Mouse (Mus musculus) neural tube, embryonic 13.5 days (tissue): ENCODE results near the gene Stard10. TPM values are rescaled to one million over a fixed set of nuclear protein-coding genes. Genes with fewer than 3 reads are reported as not detected.

ENCODE experiments used
- ATAC-seq: fragments of 200-750 bp; cut with Nextera tagmentation; 2 replicates; pipeline ENCODE4 v1.8.0; 2017; ENCODE audit warnings: low read depth, mild to moderate bottlenecking, moderate TSS enrichment, moderate library complexity
- H3K27ac ChIP-seq: fragments of 300-500 bp; sonication (generic); replicated peaks from 2 replicates; pipeline ENCODE4 v1.5.1; 2015; ENCODE audit warnings: moderate library complexity, mild to moderate bottlenecking, inconsistent platforms
- H3K27me3 ChIP-seq: fragments of 300-500 bp; sonication (generic); 2 replicates; pipeline ENCODE4 v1.6.1; 2015; ENCODE audit warnings: mild to moderate bottlenecking, inconsistent platforms
- H3K36me3 ChIP-seq: fragments of 300-500 bp; sonication (generic); 2 replicates; pipeline ENCODE4 v1.6.1; 2015; ENCODE audit warnings: mild to moderate bottlenecking, inconsistent platforms
- H3K4me1 ChIP-seq: fragments of 300-500 bp; sonication (generic); replicated peaks from 2 replicates; pipeline ENCODE4 v1.6.1; 2015; ENCODE audit warnings: inconsistent platforms
- H3K4me2 ChIP-seq: fragments of 300-500 bp; sonication (generic); 2 replicates; pipeline ENCODE4 v1.6.1; 2015; ENCODE audit warnings: inconsistent platforms, mild to moderate bottlenecking, moderate library complexity
- H3K4me3 ChIP-seq: fragments of 300-500 bp; sonication (generic); 2 replicates; pipeline ENCODE4 v1.5.1; 2015; ENCODE audit warnings: mild to moderate bottlenecking, inconsistent platforms
- H3K9ac ChIP-seq: fragments of 300-500 bp; sonication (generic); 2 replicates; pipeline ENCODE4 v1.6.1; 2015; ENCODE audit warnings: moderate library complexity, mild to moderate bottlenecking, inconsistent platforms
- H3K9me3 ChIP-seq: fragments of 300-500 bp; sonication (generic); 2 replicates; pipeline ENCODE4 v1.6.1; 2016; ENCODE audit warnings: inconsistent platforms
- WGBS: fragments of 180-500 bp; shearing (Covaris S2); methylation state at CpG from one replicate; pipeline ENCODE4 v1.1.7; 2015; 5-methylcytosine and 5-hydroxymethylcytosine counted together
- polyA plus RNA-seq: library from polyadenylated mRNA; unstranded; fragments of >200 nt; fragmentation: Nextera tagmentation; extraction: Ambion mirVana; gene quantifications from 2 replicates; pipeline ENCODE4 v1.2.1, GENCODE M21; 2015

The Stard10 gene
- polyA plus RNA-seq, 1 experiment from 2014 or later: 9.2 TPM

DNA sequence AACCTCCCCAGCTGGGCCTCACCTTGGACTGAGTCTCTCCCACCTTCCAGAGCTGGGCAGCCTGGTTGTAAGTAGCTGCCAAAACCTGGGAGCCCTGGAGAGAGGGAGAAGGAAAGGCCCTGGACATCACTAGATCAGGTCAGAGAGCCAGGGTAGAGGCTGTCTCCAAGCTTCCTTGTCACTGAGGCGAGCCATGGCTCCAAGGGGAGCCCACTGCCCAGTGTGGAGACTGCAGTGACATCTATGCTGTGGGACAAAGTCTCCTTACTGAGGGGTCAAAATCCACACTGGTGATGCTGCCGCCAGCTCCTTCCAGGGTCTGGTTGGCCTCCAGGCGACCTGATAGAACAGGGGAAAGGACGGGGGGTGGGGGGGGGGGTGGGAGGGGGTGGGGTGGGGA, 24.8 kb upstream of the Stard10 start:
- 81% methylated on average over 4 of the region's 4 CpGs for WGBS
- Histone ChIP-seq H3K4me2 (no peak overlapping the region), H3K27me3 (0 out of 2 replicates have a peak, but pooled peaks cover 5% of the 10 kb centered on the region), H3K4me1 (peaks cover 12% of the 10 kb centered on the region), H3K9me3 (no peaks in the 10 kb centered on the region), H3K9ac (no peak overlapping the region), H3K36me3 (peaks cover 20% of the 10 kb centered on the region; the same call in 1 of the 2 replicates), H3K27ac (no peak overlapping the region), H3K4me3 (no peak overlapping the region)
- ATAC-seq: no peak

DNA sequence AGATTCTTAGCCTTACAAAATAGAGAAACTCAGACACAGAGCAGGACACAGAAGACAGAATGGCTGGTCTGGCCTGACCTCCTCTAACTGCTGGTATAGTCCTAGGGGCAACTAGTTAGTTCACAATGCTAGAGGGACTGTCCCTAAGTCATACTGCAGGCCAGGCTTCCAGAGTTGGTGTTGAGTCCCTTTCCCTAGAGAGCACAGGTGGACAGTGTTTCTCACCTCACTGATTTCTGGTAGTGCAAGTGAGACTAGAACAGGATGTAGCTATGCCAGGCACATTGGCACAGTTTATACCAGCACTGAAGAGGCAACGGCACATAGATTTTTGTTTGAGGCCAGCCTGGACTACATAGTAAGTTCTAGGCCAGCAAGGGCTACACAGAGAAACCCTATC, 24.2 kb upstream of the Stard10 start:
- 93% methylated on average over 1 of the region's 1 CpGs for WGBS
- Histone ChIP-seq H3K27ac (0 out of 2 replicates have a peak overlapping the region, but pooled peaks have one; percentile 9), H3K4me1 (peaks cover 14% of the 10 kb centered on the region), H3K4me2 (no peak overlapping the region), H3K9ac (no peak overlapping the region), H3K9me3 (no peaks in the 10 kb centered on the region), H3K27me3 (peaks cover 10% of the 10 kb centered on the region), H3K4me3 (no peak overlapping the region), H3K36me3 (peaks cover 18% of the 10 kb centered on the region; the same call in 1 of the 2 replicates)
- ATAC-seq: no peak

DNA sequence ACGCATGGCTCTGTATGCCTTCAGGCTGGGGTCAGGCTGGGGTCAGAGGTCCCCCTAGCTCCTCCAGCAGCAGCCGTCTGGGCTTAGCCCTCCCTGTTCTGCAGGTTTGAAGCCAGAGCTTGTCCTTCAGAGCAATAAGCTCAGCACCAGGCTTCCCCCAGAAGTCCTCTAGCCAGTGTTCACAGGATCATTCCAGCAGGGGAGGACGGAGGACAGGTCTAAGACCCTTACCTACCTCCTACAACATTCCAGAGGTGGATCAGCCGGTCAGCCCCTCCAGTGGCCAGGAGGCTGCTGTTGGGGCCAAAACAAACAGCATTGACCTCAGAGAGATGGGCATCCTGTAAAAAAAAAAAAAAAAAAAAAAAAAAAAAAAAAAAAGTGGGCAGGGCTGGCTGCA, 23.7 kb upstream of the Stard10 start:
- no peak overlapping the region for H3K4me2 ChIP-seq
- no peaks in the 10 kb centered on the region for H3K9me3 ChIP-seq
- WGBS: 61% methylated on average over 4 of the region's 4 CpGs
- peaks cover 14% of the 10 kb centered on the region for H3K27me3 ChIP-seq
- ATAC-seq: no peak
- peaks cover 14% of the 10 kb centered on the region for H3K4me1 ChIP-seq
- H3K27ac ChIP-seq: 0 out of 2 replicates have a peak overlapping the region, but pooled peaks have one; percentile 9
- peaks cover 17% of the 10 kb centered on the region; the same call in 1 of the 2 replicates for H3K36me3 ChIP-seq
- no peak overlapping the region for H3K4me3 ChIP-seq
- H3K9ac ChIP-seq: no peak overlapping the region

DNA sequence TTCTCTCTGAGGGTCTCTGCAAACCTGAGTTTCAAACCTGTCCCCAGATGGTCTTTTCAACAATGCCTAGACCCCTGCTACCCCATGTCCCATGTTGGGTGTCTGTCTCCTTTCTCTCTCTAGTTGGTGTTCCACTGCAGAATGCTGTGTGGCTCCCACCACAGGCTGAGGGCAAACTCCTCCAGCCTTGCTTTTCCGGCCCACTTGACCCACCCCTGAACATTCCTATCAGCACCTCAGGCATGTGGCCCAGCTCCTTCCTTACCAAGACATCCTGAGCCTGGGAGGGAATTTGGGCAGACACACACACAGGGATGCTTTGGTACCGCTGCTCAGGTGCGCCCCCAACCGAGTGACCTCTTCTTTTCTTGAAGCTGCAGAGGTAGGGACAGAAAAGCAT, 23.3 kb upstream of the Stard10 start:
- Histone ChIP-seq H3K36me3 (peaks cover 17% of the 10 kb centered on the region; the same call in 1 of the 2 replicates), H3K27ac (no peak overlapping the region), H3K27me3 (peaks cover 19% of the 10 kb centered on the region), H3K4me3 (no peak overlapping the region), H3K4me1 (peaks cover 14% of the 10 kb centered on the region), H3K9ac (no peak overlapping the region), H3K9me3 (no peaks in the 10 kb centered on the region), H3K4me2 (no peak overlapping the region)
- 55% methylated on average over 4 of the region's 4 CpGs for WGBS
- ATAC-seq: no peak

DNA sequence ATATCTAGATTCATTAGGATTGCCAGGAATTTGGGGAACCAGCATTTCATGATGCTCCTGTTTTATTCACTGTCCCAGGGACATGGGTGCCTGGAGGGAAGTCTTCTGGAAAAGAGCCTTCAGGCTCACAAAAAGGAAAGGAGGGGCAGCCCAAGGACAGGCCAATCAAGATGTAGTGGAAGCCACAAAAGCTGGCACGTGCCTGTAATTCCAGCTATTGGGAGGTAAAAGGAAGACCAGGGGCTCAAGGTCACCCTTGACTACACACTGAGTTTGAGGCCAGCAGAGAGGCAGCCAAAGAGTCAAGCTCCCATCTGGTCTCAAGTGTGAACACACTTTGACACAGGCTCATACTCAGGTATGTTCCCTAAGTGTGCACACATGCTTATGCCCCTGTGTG, 21.4 kb upstream of the Stard10 start:
- WGBS: 65% methylated on average over 1 of the region's 1 CpGs
- H3K27me3 ChIP-seq: peaks cover 36% of the 10 kb centered on the region

DNA sequence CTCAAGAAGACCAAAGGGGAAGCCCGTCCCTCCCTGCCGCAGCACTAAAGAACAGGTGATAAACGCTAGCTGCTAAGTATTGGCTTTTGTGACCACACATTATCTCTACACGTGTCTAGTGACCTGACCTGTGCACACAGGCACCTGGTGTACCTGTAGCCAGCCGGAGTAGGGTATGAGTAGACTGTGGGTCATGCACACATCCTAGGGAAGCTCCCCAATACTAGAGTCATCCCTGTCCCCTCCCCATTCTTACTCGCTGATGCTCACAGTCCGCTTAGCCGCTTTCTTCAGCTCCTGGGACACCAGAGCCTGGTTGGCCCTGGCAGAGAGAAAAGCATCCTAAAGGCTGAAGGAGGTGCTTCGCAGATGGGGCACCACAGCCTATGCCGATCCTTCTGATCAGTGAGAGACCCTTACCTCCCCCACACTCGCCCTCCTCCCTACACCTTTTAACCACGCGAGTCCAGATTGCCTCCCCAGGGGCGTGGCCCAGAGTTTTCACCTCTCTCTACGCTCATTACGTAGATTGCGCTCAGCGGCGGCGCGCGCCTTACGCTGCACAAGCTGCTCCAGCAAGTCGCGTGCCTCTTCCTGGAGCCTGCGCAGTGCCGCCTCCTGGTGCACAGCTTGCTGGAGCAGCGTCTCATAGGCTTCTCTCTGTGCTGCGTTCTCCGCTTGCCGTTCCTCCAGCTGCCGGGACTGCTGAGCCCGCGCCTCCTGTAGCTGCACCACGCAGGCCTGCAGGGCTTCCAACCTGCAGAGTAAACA, 20.4 kb upstream of the Stard10 start:
- Histone ChIP-seq H3K9me3 (no peaks in the 10 kb centered on the region), H3K4me3 (peak overlapping the region; percentile 39), H3K36me3 (no peaks in the 10 kb centered on the region), H3K27ac (peak overlapping the region; percentile 72), H3K4me2 (peak overlapping the region; percentile 73), H3K27me3 (peaks cover 44% of the 10 kb centered on the region), H3K4me1 (peaks cover 23% of the 10 kb centered on the region), H3K9ac (peak overlapping the region; percentile 72)
- 11% methylated on average over 35 of the region's 35 CpGs for WGBS
- ATAC-seq: peak; percentile 85

More for the DNA sequence above, 21.4 kb upstream of the Stard10 start:
- Histone ChIP-seq H3K9me3 (no peaks in the 10 kb centered on the region), H3K4me3 (no peak overlapping the region), H3K27ac (no peak overlapping the region), H3K9ac (no peak overlapping the region), H3K36me3 (peaks cover 2% of the 10 kb centered on the region; the same call in 1 of the 2 replicates), H3K4me2 (no peak overlapping the region), H3K4me1 (peaks cover 14% of the 10 kb centered on the region)
- no peak for ATAC-seq

DNA sequence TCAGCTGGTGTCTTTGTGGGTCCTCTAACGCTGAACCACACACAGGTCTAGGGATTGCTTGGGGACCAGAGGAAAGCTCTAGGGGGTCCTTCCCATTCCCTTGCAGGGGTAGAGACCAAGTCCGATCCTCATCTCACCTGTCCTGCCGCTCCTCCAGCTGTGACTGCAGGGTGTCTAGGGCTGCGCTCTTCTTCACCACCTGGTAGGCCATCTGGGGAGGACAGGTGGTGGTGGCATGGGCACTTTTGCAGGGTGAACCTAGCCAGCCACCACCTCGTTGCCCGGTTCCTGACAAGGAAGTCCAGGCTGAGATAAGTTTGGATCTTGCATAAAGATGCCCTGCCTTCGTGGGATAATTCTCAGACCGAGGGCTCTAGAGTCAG, 19.9 kb upstream of the Stard10 start:
- H3K9me3 ChIP-seq: no peaks in the 10 kb centered on the region
- peak overlapping the region; percentile 72 for H3K9ac ChIP-seq
- 26% methylated on average over 8 of the region's 8 CpGs for WGBS
- peak overlapping the region; percentile 73 for H3K4me2 ChIP-seq
- peaks cover 24% of the 10 kb centered on the region for H3K4me1 ChIP-seq
- peak overlapping the region; percentile 39 for H3K4me3 ChIP-seq
- ATAC-seq: no peak; the same call in 1 of the 2 replicates
- H3K27ac ChIP-seq: peak overlapping the region; percentile 72
- H3K36me3 ChIP-seq: no peaks in the 10 kb centered on the region
- peaks cover 44% of the 10 kb centered on the region for H3K27me3 ChIP-seq

DNA sequence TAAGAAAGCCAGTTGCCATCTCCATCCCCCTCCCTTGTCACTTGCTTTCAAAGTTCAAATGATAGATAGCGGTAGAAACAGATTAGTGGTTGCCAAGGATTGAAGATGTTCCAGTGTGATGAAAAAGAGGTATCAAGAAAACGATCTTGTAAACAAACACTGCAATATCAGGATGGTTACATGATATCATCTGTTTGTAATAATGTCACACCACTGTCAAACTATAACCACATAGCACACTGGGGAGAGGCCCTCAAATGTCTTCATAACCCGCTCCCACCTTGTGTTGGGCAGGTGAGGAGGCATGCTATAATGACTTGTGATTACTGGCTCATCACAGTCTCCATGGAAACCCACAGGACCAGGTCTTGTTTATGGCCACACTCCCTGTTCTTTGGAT, 18.5 kb upstream of the Stard10 start:
- peaks cover 32% of the 10 kb centered on the region for H3K4me1 ChIP-seq
- H3K4me2 ChIP-seq: no peak overlapping the region
- no peaks in the 10 kb centered on the region for H3K36me3 ChIP-seq
- H3K27ac ChIP-seq: no peak overlapping the region
- ATAC-seq: no peak
- H3K9ac ChIP-seq: no peak overlapping the region
- H3K4me3 ChIP-seq: no peak overlapping the region
- peaks cover 44% of the 10 kb centered on the region for H3K27me3 ChIP-seq
- WGBS: 88% methylated on average over 3 of the region's 3 CpGs
- H3K9me3 ChIP-seq: no peaks in the 10 kb centered on the region

DNA sequence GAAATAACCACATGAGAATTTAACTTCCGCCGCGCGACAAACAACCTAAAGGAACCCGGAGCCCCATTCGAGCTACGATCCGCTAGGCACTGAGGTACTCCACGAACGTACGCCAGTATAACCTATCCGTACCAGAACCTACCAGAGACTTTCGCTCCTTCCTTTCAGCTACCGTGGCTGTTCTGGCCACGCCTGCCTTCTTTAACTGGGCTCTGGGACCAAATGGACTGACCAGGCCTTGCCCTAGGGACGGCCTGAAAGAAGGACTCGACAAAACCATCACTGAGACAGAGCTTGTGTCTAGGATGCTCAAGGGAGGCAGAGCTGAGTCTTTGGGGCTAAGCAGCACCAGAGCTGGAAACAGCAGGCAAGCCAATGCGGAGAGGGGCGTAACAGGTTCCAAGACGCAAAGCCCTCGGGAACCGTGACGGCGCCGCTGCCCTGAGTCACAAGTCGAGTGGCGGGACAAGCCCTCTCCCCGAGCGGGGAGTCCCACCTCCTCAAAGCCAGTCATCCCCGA, 15.5 kb upstream of the Stard10 start:
- 1% methylated on average over 30 of the region's 30 CpGs for WGBS
- H3K9me3 ChIP-seq: no peaks in the 10 kb centered on the region
- no peaks in the 10 kb centered on the region for H3K36me3 ChIP-seq

DNA sequence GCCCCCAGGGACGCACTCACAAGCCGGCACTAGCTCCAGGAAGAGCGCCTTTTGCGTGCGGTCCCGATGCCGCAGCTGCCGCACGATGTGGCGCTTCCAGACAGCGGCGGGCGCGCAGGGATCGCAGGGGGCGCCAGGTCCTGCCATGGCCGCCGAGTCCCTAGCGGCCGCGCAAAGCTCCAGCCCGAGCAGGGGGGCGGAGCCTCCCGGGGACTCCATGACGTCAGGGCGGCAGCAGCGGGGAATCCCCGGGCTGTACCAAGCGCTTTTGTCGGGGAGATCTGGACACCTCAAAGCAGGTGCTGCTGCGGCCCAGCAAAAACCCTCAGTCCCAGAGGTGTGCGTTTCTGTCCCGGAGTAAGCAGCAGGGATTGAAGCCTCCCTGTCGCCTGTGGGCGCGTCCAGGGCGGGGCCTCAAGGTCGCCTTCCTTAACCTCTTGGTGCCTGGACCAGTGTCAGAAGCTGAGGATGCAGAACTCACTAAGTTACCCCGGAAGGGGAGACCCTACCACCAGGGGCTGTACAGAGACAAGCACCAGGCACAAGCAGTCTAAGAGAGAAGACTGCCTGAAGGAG, 14.9 kb upstream of the Stard10 start, which contains the start of gene Atg16l2:
Atg16l2 (minus strand) TSS at position 371 of the 576 bp plus-strand sequence.
- Histone ChIP-seq H3K27me3 (peaks cover 39% of the 10 kb centered on the region), H3K9me3 (no peaks in the 10 kb centered on the region), H3K4me2 (peak within 1 kb of the TSS; percentile 78), H3K27ac (peak within 1 kb of the TSS; percentile 68), H3K9ac (peak within 1 kb of the TSS; percentile 74), H3K36me3 (no peaks in the 10 kb centered on the region), H3K4me1 (peaks cover 21% of the 10 kb centered on the region), H3K4me3 (peak within 1 kb of the TSS; percentile 66)
- under 1% methylated on average over 39 of the region's 39 CpGs for WGBS
- peak; percentile 98 for ATAC-seq

More for the DNA sequence above, 15.5 kb upstream of the Stard10 start:
- H3K4me3 ChIP-seq: peak overlapping the region; percentile 66
- peak; percentile 21 for ATAC-seq
- H3K27ac ChIP-seq: peak overlapping the region; percentile 68
- H3K4me1 ChIP-seq: peaks cover 27% of the 10 kb centered on the region
- peaks cover 39% of the 10 kb centered on the region for H3K27me3 ChIP-seq
- peak overlapping the region; percentile 78 for H3K4me2 ChIP-seq
- peak overlapping the region; percentile 74 for H3K9ac ChIP-seq

DNA sequence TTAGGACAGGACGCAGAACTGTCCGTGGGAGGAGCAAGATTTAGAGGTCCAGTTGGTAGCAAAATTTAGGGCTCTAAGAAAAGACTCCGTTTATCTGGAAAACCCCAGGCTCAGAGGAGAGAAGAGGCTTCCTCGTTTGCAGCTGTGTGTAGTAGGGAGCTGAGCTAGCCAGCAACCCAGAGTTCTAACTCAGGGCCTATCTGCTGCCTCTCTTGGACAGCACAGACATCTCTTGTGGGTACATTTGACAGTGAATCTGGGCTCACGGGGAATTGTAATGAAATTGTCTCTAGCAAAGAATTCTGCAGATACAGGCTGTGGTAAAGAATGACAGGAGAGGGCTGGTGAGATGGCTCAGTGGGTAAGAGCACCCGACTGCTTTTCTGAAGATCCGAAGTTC, 14.2 kb upstream of the Stard10 start:
- peaks cover 34% of the 10 kb centered on the region for H3K27me3 ChIP-seq
- WGBS: 22% methylated on average over 7 of the region's 7 CpGs

DNA sequence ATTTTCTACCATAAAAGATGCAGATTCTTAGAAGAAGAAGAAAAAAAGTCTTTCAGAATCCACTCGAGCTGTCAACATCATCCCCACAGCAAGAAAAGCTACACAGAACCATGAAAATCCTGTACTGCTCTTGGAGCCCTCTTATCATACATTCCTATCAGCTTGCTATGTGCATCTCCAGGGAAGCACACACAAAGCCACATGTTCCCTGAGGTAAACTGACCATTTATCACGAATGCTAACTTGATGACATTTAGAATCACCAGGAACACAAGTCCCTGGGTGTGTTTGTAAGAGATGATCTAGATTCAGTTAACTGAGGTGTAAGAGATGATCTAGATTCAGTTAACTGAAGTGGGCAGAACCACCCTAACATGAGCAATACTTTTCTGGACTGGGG, 10.0 kb upstream of the Stard10 start:
- H3K27ac ChIP-seq: no peak overlapping the region
- H3K9me3 ChIP-seq: no peaks in the 10 kb centered on the region
- peaks cover 17% of the 10 kb centered on the region for H3K4me1 ChIP-seq
- H3K4me2 ChIP-seq: no peak overlapping the region
- no peaks in the 10 kb centered on the region for H3K36me3 ChIP-seq
- WGBS: 49% methylated on average over 2 of the region's 2 CpGs
- no peak overlapping the region for H3K4me3 ChIP-seq
- no peak for ATAC-seq
- no peaks in the 10 kb centered on the region for H3K27me3 ChIP-seq
- H3K9ac ChIP-seq: no peak overlapping the region

More for the DNA sequence above, 14.2 kb upstream of the Stard10 start:
- no peak for ATAC-seq
- H3K4me1 ChIP-seq: peaks cover 18% of the 10 kb centered on the region
- H3K9me3 ChIP-seq: no peaks in the 10 kb centered on the region
- no peaks in the 10 kb centered on the region for H3K36me3 ChIP-seq
- H3K4me3 ChIP-seq: peak overlapping the region; percentile 66
- peak overlapping the region; percentile 78 for H3K4me2 ChIP-seq
- H3K9ac ChIP-seq: peak overlapping the region; percentile 74
- peak overlapping the region; percentile 68 for H3K27ac ChIP-seq
